Mouse (Mus musculus): ENCODE measurements around the gene Gpc4. TPM values are rescaled to one million over a fixed set of nuclear protein-coding genes. Genes with fewer than 3 reads are reported as not detected.

Gpc4 gene
- total and polyA plus RNA-seq, 3 experiments: 5.1 to 9.4 TPM; not detected in 1

DNA sequence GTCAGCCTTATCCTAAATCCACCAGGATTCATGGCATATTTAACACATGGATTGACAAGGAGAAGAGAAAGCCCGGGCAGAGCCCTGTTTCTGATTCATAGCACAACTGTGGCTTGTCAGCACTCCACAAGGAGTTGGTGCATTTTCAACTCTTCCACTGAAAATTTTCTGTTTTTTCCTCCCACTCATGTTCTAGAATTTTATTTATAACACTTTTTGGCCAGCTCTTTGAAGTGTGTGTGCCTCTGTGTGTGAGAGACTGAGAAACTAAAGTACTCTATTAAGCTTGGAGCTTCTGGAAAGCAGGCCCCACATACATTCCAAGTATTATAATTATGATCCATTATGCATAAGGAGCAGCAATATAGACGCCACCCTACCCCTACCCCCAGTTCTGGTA is 16.3 kb upstream of the Gpc4 start:
- no peaks in the 10 kb centered on the region for H3K27me3 ChIP-seq (ENCODE audit: control insufficient read depth in 1 of 2, insufficient read depth in 2 of 2, low read length in 2 of 2)
- H3K9me3 ChIP-seq (replicated peaks; ENCODE audit: insufficient read depth, low read length): no peaks in the 10 kb centered on the region
- no peak overlapping the region for H3K27ac ChIP-seq (ENCODE audit: control insufficient read depth, low read depth, low read length)
- DNase-seq (ENCODE audit: low read depth, low spot score): no peak
- H3K4me3 ChIP-seq (ENCODE audit: control insufficient read depth in 1 of 2, insufficient read depth in 1 of 2, low read depth in 2 of 2, low read length in 2 of 2): no peak overlapping the region
- no peaks in the 10 kb centered on the region; a peak in 1 of 4 replicates for H3K36me3 ChIP-seq (ENCODE audit: control insufficient read depth in 1 of 2, insufficient read depth in 2 of 2, low read length in 2 of 2)
- no peaks in the 10 kb centered on the region; a peak in 1 of 4 replicates for H3K4me1 ChIP-seq (ENCODE audit: control insufficient read depth in 1 of 2, insufficient read depth in 2 of 2, low read length in 2 of 2)
- TF ChIP-seq USF1 (IDR thresholded peaks at IDR 0.05; ENCODE audit: low read depth, low read length) (no peak), SMC3 (IDR thresholded peaks at IDR 0.05; ENCODE audit: low read depth, low read length) (no peak), BHLHE40 (IDR thresholded peaks at IDR 0.05; ENCODE audit: borderline replicate concordance, low read depth, low read length) (no peak), MXI1 (IDR thresholded peaks at IDR 0.05; ENCODE audit: low read depth, low read length) (no peak), GATA1 (IDR thresholded peaks at IDR 0.05; ENCODE audit: low read depth, low read length) (no peak), ZNF384 (IDR thresholded peaks at IDR 0.05; ENCODE audit: low read depth, low read length) (no peak)
- H3K79me2 ChIP-seq (ENCODE audit: control insufficient read depth, insufficient read depth, low read length, poor library complexity): no peaks in the 10 kb centered on the region
- no peak overlapping the region for H3K9ac ChIP-seq (ENCODE audit: control insufficient read depth, low read depth, low read length, poor library complexity, severe bottlenecking)

- no peak overlapping the region for H3K9ac ChIP-seq (ENCODE audit: control insufficient read depth, low read depth, low read length, poor library complexity, severe bottlenecking)
- TF ChIP-seq RCOR1 (IDR thresholded peaks at IDR 0.05; ENCODE audit: low read depth, low read length) (no peak), CTCF (IDR thresholded peaks at IDR 0.05 in 2 of 3, conservative IDR thresholded peaks at IDR 0.05 in 1 of 3; ENCODE audit: control insufficient read depth in 1 of 3, insufficient read depth in 1 of 3, low read depth in 2 of 3, low read length in 3 of 3, poor library complexity in 1 of 3, severe bottlenecking in 1 of 3) (no peak), MAX (IDR thresholded peaks at IDR 0.05; ENCODE audit: low read length) (no peak), POLR2A (IDR thresholded peaks at IDR 0.05; ENCODE audit: control insufficient read depth in 1 of 2, insufficient read depth in 1 of 2, low read depth in 1 of 2, low read length in 2 of 2, poor library complexity in 1 of 2) (no peak), TAL1 (IDR thresholded peaks at IDR 0.05; ENCODE audit: low read length) (no peak), CHD1 (IDR thresholded peaks at IDR 0.05; ENCODE audit: low read depth, low read length) (no peak), GATA1 (IDR thresholded peaks at IDR 0.05; ENCODE audit: low read depth, low read length) (peak; percentile 74)
- H3K27ac ChIP-seq (ENCODE audit: control insufficient read depth, low read depth, low read length): no peak overlapping the region
These were observed 12.0 kb upstream of the Gpc4 start for GRCm38 (mm10) chrX:52177067-52177466.

GRCm38 (mm10) chrX:52167519-52168244 is 2.6 kb upstream of the Gpc4 start:
- peaks cover 2 to 3% of the 10 kb centered on the region in 2 experiments; a peak in 1 of 4 replicates for H3K4me1 ChIP-seq (ENCODE audit: control insufficient read depth in 1 of 2, insufficient read depth in 2 of 2, low read length in 2 of 2)
- no peak for TF ChIP-seq SIN3A (IDR thresholded peaks at IDR 0.05; ENCODE audit: low read length)
- TF ChIP-seq CHD2 (IDR thresholded peaks at IDR 0.05; ENCODE audit: low read length): no peak
- TF ChIP-seq MAX (IDR thresholded peaks at IDR 0.05; ENCODE audit: low read length): no peak
- no peak for TF ChIP-seq UBTF (IDR thresholded peaks at IDR 0.05; ENCODE audit: borderline replicate concordance, insufficient read depth, low read depth, low read length)
- TF ChIP-seq POLR2A (IDR thresholded peaks at IDR 0.05; ENCODE audit: control insufficient read depth in 1 of 2, insufficient read depth in 1 of 2, low read depth in 1 of 2, low read length in 2 of 2, poor library complexity in 1 of 2): no peak
- no peak for TF ChIP-seq TBP (IDR thresholded peaks at IDR 0.05; ENCODE audit: low read depth, low read length)
- no peak for TF ChIP-seq JUND (IDR thresholded peaks at IDR 0.05; ENCODE audit: low read depth, low read length)
- H3K27ac ChIP-seq (ENCODE audit: control insufficient read depth, low read depth, low read length): no peak overlapping the region
- H3K9ac ChIP-seq (ENCODE audit: control insufficient read depth, low read depth, low read length, poor library complexity, severe bottlenecking): no peak overlapping the region
- H3K4me3 ChIP-seq (ENCODE audit: control insufficient read depth in 1 of 2, insufficient read depth in 1 of 2, low read depth in 2 of 2, low read length in 2 of 2): no peak overlapping the region
- no peaks in the 10 kb centered on the region for H3K9me3 ChIP-seq (replicated peaks; ENCODE audit: insufficient read depth, low read length)
- no peaks in the 10 kb centered on the region for H3K27me3 ChIP-seq (ENCODE audit: control insufficient read depth in 1 of 2, insufficient read depth in 2 of 2, low read length in 2 of 2)
- H3K79me2 ChIP-seq (ENCODE audit: control insufficient read depth, insufficient read depth, low read length, poor library complexity): peaks cover 8% of the 10 kb centered on the region
- no peaks in the 10 kb centered on the region for H3K36me3 ChIP-seq (ENCODE audit: control insufficient read depth in 1 of 2, insufficient read depth in 2 of 2, low read length in 2 of 2)
- no peak for DNase-seq (ENCODE audit: low read depth, low spot score)

More at GRCm38 (mm10) chrX:52177067-52177466, 12.0 kb upstream of the Gpc4 start:
- Histone ChIP-seq H3K79me2 (ENCODE audit: control insufficient read depth, insufficient read depth, low read length, poor library complexity) (no peaks in the 10 kb centered on the region), H3K4me3 (ENCODE audit: control insufficient read depth in 1 of 2, insufficient read depth in 1 of 2, low read depth in 2 of 2, low read length in 2 of 2) (no peak overlapping the region), H3K27me3 (ENCODE audit: control insufficient read depth in 1 of 2, insufficient read depth in 2 of 2, low read length in 2 of 2) (no peaks in the 10 kb centered on the region), H3K9me3 (replicated peaks; ENCODE audit: insufficient read depth, low read length) (no peaks in the 10 kb centered on the region), H3K4me1 (ENCODE audit: control insufficient read depth in 1 of 2, insufficient read depth in 2 of 2, low read length in 2 of 2) (no peaks in the 10 kb centered on the region; a peak in 1 of 4 replicates), H3K36me3 (ENCODE audit: control insufficient read depth in 1 of 2, insufficient read depth in 2 of 2, low read length in 2 of 2) (no peaks in the 10 kb centered on the region; a peak in 1 of 4 replicates)
- DNase-seq (ENCODE audit: low read depth, low spot score): no peak

Data from MEL (cell line).